Mouse (Mus musculus) neural tube, embryonic 11.5 days (tissue): ENCODE data around the gene Slco1a5. TPM values are rescaled to one million over a fixed set of nuclear protein-coding genes. Genes with fewer than 3 reads are reported as not detected.
"Not testable (repeated sequence)": the region's sequence is repeated elsewhere in the genome, so short reads cannot be mapped to it uniquely, and the experiment has no call there.

Experiments used
- ATAC-seq: fragments of 200-750 bp; cut with Nextera tagmentation; 2 replicates; pipeline ENCODE4 v1.8.0; 2017; ENCODE audit warnings: moderate number of reproducible peaks, mild to moderate bottlenecking, moderate TSS enrichment, moderate library complexity; ENCODE audit not compliant: insufficient read depth, low FRiP score, low TSS enrichment
- DNase-seq: peaks from one replicate; pipeline ENCODE4 v3.0.0-alpha.2; 2015; ENCODE audit warnings: low spot score
- H3K27ac ChIP-seq: fragments of 300-500 bp; sonication (generic); 2 replicates; pipeline ENCODE4 v1.5.1; 2014; ENCODE audit warnings: low read depth, mild to moderate bottlenecking, low read length
- H3K27me3 ChIP-seq: fragments of 300-500 bp; sonication (generic); 2 replicates; pipeline ENCODE4 v1.6.1; 2014; ENCODE audit warnings: mild to moderate bottlenecking, low read length, mixed read lengths; ENCODE audit not compliant: control insufficient read depth, insufficient read depth
- H3K36me3 ChIP-seq: fragments of 300-500 bp; sonication (generic); 2 replicates; pipeline ENCODE4 v1.6.1; 2014; ENCODE audit warnings: mild to moderate bottlenecking, low read length, moderate library complexity, mixed read lengths; ENCODE audit not compliant: control insufficient read depth, insufficient read depth
- H3K4me1 ChIP-seq: fragments of 300-500 bp; sonication (generic); 2 replicates; pipeline ENCODE4 v1.6.1; 2014; ENCODE audit warnings: low read length, mixed read lengths; ENCODE audit not compliant: control insufficient read depth, insufficient read depth
- H3K4me2 ChIP-seq: fragments of 300-500 bp; sonication (generic); 2 replicates; pipeline ENCODE4 v1.6.1; 2014; ENCODE audit warnings: low read depth, mild to moderate bottlenecking, moderate library complexity
- H3K4me3 ChIP-seq: fragments of 300-500 bp; sonication (generic); 2 replicates; pipeline ENCODE4 v1.5.1; 2014; ENCODE audit warnings: low read depth, low read length
- H3K9ac ChIP-seq: fragments of 300-500 bp; sonication (generic); 2 replicates; pipeline ENCODE4 v1.6.1; 2014; ENCODE audit warnings: mild to moderate bottlenecking, low read length
- H3K9me3 ChIP-seq: fragments of 300-500 bp; sonication (generic); 2 replicates; pipeline ENCODE4 v1.6.1; 2016; ENCODE audit warnings: low read length; ENCODE audit not compliant: control insufficient read depth
- WGBS: fragments of 180-500 bp; shearing (Covaris S2); extraction: QIAGEN DNeasy Blood & Tissue Kit; methylation state at CpG from one replicate; pipeline ENCODE4 v1.1.7; 2014; 5-methylcytosine and 5-hydroxymethylcytosine counted together
- polyA plus RNA-seq: library from polyadenylated mRNA; unstranded; fragments of >200 nt; fragmentation: Nextera tagmentation; extraction: Ambion mirVana; gene quantifications from 2 replicates; pipeline ENCODE4 v1.2.1, GENCODE M21; 2014

Slco1a5 gene
- 0.12 and 0.14 TPM in 2 replicates for polyA plus RNA-seq

DNA sequence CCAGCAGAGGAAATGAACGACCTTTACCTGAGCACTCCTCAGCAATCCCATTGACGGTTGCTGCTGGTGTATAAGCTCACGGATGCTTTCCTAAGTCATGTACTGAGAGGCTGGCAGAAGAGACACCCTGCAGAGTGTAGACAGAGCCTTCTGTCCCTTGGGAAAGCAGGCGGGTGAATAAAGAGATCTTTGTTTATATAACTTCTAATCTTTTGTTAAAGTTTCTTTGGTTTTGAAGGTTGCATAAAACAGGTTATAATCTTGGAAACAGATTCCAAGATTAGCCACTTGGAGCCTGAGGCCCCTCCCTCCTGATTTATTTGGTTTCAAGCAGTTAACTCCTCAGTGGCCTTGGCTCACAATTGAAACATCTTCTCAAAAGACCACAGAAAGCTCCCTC lies at the start of gene Slco1a5:
Slco1a5 (minus strand) TSS at position 101 of the 400 bp plus-strand sequence.
- Histone ChIP-seq H3K27ac (no peak within 1 kb of the TSS), H3K9ac (no peak within 1 kb of the TSS), H3K4me2 (no peak within 1 kb of the TSS), H3K4me1 (no peaks in the 10 kb centered on the region), H3K27me3 (no peaks in the 10 kb centered on the region), H3K36me3 (no peaks in the 10 kb centered on the region), H3K9me3 (no peaks in the 10 kb centered on the region), H3K4me3 (no peak within 1 kb of the TSS)
- ATAC-seq = no peak
- DNase-seq = no peak
- WGBS = 41% methylated on average over 4 of the region's 4 CpGs

DNA sequence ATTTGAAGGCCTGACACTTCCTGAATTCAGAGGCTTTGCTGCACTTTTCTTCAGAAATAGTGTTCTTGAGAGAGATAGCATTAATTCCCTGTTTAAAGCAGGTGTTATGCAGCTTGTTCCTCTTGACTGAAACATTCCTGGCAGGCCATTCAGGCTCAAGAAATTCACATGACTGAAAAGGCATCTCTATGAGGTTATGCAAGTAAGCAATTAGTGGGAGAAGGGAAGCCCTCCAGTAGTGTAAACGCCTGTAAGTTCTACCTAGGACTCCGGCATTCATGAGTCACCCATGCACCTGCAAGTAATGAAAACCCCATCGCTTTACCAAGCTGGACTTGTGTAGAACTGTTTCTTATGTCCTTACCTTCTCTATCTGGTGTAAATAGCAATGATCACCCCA lies 46.8 kb upstream of the Slco1a5 start:
- Histone ChIP-seq H3K4me3 (no peak overlapping the region), H3K27ac (no peak overlapping the region), H3K4me1 (no peaks in the 10 kb centered on the region), H3K36me3 (no peaks in the 10 kb centered on the region), H3K4me2 (no peak overlapping the region), H3K9me3 (no peaks in the 10 kb centered on the region), H3K27me3 (no peaks in the 10 kb centered on the region), H3K9ac (no peak overlapping the region)
- WGBS = 91% methylated on average over 3 of the region's 3 CpGs
- ATAC-seq (no peak), DNase-seq (no peak)

DNA sequence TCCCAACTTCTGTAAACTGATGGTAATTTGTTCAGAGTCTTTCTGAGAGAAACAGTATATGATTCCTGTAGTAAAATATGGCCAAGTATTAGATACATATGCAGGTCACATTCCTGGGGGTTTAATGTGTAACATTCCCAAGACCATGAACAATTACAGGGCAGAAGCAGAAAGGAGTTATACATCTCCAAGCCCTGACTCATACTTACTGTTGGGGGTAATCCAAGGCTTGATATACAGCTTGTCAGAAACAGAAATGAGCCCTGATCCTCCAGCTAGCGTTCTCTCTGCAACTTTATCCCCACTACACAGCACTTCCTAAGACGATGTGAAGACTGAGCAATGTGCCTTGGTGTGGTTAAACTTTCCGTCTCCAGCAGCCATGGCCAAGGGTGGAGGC lies 44.8 kb upstream of the Slco1a5 start:
- Histone ChIP-seq H3K9ac (no peak overlapping the region), H3K27ac (no peak overlapping the region), H3K4me3 (no peak overlapping the region), H3K36me3 (no peaks in the 10 kb centered on the region), H3K4me1 (no peaks in the 10 kb centered on the region), H3K27me3 (no peaks in the 10 kb centered on the region), H3K9me3 (no peaks in the 10 kb centered on the region), H3K4me2 (no peak overlapping the region)
- 83% methylated on average over 3 of the region's 3 CpGs for WGBS
- no peak for DNase-seq
- no peak for ATAC-seq

DNA sequence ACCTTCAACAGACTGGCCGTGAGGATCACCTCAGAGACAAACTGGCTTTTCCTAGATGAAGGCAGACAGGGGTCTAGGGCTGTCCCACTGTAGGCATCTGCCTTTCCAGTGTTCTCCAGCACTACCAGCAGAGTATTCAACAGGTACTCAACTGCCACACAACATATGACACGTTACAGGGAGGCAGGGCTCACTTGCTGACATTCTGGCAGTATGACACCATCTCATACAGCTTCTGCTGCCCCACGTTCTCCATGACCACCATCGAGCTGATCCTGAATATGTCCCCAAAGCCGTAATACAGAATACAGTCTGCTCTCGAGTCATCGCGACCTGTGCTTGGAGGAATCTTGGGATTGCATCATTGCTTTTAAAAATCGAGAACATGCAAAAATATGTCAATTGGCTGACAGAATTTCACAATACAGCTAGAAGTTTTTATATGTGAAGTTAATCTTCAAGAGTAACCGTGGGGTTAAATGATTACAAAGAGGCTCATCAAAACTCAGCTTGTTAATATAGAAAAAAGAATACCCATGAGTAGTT lies 43.8 kb upstream of the Slco1a5 start:
- Histone ChIP-seq H3K9me3 (no peaks in the 10 kb centered on the region), H3K4me2 (no peak overlapping the region), H3K9ac (no peak overlapping the region), H3K36me3 (peaks cover 2% of the 10 kb centered on the region; the same call in 1 of the 2 replicates), H3K27me3 (no peaks in the 10 kb centered on the region), H3K4me1 (no peaks in the 10 kb centered on the region), H3K27ac (no peak overlapping the region), H3K4me3 (no peak overlapping the region)
- no peak for DNase-seq
- ATAC-seq = no peak
- WGBS = 95% methylated on average over 10 of the region's 10 CpGs

DNA sequence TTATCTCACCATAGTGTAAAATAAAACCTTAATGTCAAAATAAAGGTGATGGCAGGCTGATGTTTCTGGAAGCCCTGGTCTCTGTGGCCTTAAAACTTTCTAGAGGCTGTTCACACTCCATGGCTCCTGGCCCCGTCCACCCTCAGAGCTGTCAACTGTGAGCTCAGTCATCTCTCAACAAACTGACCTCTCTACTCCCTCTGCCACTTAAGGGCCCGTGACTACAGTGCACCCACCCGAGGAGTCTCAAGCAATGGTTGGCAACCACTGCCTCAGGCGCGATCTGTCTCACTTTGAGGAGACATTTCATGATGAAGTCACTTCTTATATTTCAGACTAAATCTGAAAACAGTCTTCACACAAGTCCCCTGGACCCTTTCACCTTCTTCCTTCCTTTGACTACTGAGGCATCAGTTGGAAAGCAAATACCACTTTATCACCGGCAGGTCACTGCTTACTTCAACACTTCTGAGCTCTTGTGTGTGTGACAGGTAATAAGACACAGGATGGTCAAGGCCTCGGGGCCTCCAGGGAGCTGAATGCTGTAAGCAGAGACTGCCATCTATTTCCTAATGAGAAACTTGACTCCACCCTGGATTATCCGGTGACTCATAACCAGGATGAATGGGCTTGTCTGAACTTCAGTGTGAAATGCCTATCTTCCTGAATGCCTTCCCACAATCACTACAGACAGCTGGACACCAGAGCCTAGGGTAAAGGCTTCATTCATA lies 43.1 kb upstream of the Slco1a5 start:
- Histone ChIP-seq H3K27ac (no peak overlapping the region), H3K36me3 (peaks cover 2% of the 10 kb centered on the region; the same call in 1 of the 2 replicates), H3K27me3 (no peaks in the 10 kb centered on the region), H3K4me3 (no peak overlapping the region), H3K4me1 (no peaks in the 10 kb centered on the region), H3K4me2 (no peak overlapping the region), H3K9ac (no peak overlapping the region), H3K9me3 (no peaks in the 10 kb centered on the region)
- ATAC-seq (no peak), DNase-seq (no peak)
- 87% methylated on average over 8 of the region's 8 CpGs for WGBS

DNA sequence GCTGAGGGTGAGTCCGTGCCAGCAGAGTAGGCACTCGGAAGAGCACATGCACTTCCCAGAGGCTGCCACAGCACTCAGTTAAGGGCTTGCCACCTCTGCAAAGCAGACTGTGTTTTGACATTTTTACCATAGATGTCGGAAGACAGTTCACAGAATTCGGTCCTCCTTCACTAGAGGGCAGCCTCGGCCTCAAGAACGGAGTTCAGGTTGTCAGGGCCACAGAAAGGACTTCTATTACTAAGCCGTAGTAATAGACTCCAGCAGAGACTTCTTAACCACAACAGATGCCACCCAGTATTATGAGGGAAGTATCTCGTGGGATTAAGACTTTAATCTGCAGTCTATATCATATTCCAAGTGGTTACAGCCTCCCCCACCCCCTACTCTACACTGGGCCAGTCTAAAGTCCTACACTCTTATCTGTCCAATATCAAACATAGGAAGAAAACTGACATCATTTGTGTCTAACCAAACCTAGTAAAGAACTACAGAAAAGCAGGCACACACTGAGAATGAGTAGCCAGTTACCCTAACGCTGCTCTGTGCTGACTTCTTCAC lies 40.3 kb upstream of the Slco1a5 start:
- peaks cover 2% of the 10 kb centered on the region; the same call in 1 of the 2 replicates for H3K36me3 ChIP-seq
- no peaks in the 10 kb centered on the region for H3K27me3 ChIP-seq
- H3K9me3 ChIP-seq = no peaks in the 10 kb centered on the region
- H3K4me2 ChIP-seq = no peak overlapping the region
- H3K27ac ChIP-seq = no peak overlapping the region
- DNase-seq (no peak), ATAC-seq (no peak)
- 79% methylated on average over 9 of the region's 9 CpGs for WGBS
- no peak overlapping the region for H3K4me3 ChIP-seq
- no peaks in the 10 kb centered on the region for H3K4me1 ChIP-seq
- no peak overlapping the region for H3K9ac ChIP-seq

DNA sequence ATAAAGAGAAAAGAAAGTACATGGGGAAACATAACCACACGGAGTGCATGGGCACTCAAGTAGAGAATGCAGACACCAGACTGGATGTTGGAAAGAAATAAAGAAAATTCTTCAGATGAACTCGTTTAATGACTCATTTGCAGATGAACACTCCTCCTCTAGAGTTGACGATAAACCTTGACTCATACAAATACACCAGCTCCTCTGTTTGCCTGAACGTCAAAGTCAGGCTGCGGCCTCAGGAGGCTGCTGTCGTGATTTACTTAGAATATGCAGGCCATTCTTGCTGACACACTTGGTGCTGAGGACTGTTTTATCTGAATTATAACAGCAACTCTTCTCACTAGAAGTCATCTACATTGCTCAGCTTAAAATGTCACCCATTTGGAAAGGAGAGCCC lies 39.3 kb upstream of the Slco1a5 start:
- Histone ChIP-seq H3K4me2 (no peak overlapping the region), H3K9me3 (no peaks in the 10 kb centered on the region), H3K4me1 (no peaks in the 10 kb centered on the region), H3K9ac (no peak overlapping the region), H3K27ac (no peak overlapping the region), H3K4me3 (no peak overlapping the region), H3K36me3 (peaks cover 2% of the 10 kb centered on the region; the same call in 1 of the 2 replicates), H3K27me3 (no peaks in the 10 kb centered on the region)
- WGBS = 94% methylated on average over 6 of the region's 6 CpGs
- no peak for DNase-seq
- ATAC-seq = no peak

DNA sequence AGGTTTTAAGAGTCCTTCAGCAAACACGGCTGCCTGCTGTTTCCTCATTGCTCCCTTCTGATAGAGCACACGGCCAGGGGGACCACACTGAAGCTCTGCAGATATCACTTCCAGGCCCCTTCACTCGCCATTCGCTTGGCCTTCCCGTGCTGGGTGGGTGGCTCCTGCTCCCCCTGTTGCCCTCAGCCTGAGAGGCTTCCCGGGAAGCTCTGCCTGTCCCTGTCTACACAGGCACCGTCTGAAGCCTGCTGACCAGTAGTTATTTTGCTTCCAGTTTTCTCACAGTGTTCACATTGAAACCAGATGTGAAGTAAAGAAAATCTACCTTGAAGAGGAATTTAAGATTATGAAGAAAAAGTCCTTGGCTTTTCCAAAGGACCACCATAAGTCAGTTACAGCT lies 34.3 kb upstream of the Slco1a5 start:
- DNase-seq (no peak), ATAC-seq (no peak)
- H3K27me3 ChIP-seq = no peaks in the 10 kb centered on the region
- no peaks in the 10 kb centered on the region for H3K4me1 ChIP-seq
- WGBS = 71% methylated on average over 7 of the region's 7 CpGs
- H3K9me3 ChIP-seq = no peaks in the 10 kb centered on the region
- no peak overlapping the region for H3K9ac ChIP-seq
- no peak overlapping the region for H3K4me3 ChIP-seq
- H3K36me3 ChIP-seq = peaks cover under 1% of the 10 kb centered on the region; the same call in 1 of the 2 replicates
- H3K4me2 ChIP-seq = no peak overlapping the region
- H3K27ac ChIP-seq = no peak overlapping the region

DNA sequence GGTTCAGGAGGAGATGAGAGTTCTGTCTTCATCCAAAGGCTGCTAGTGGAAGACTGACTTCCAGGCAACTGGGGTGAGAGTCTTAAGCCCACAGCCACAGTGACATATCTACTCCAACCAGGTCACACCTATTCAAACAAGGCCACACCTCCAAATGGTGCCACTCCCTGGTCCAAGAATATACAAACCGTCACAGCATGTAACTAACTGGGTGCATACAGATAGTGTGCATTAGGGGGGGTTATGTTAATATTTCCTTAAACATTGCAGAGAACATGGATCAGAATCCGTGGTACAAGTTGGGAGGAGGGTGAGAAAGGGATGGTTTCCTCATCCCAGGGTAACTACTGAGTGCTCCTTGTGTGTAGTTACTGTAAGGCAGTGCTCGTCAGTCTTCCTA lies 29.3 kb upstream of the Slco1a5 start:
- H3K36me3 ChIP-seq, H3K4me1 ChIP-seq, H3K27ac ChIP-seq, H3K27me3 ChIP-seq, H3K4me2 ChIP-seq, ATAC-seq, DNase-seq, H3K9ac ChIP-seq, H3K4me3 ChIP-seq, H3K9me3 ChIP-seq: not testable (repeated sequence)
- 95% methylated on average over 3 of the region's 3 CpGs for WGBS
